Mouse (Mus musculus): ENCODE results near the gene Phactr2. TPM values are rescaled to one million over a fixed set of nuclear protein-coding genes. Genes with fewer than 3 reads are reported as not detected.
A peak's percentile ranks its signal among the peaks of the same experiment; 100 is the strongest.
"Not testable (repeated sequence)": the region's sequence is repeated elsewhere in the genome, so short reads cannot be mapped to it uniquely, and the experiment has no call there.

Phactr2 gene
- polyA plus RNA-seq, 1 experiment from 2014 or later, result 50.1 TPM

GRCm38 (mm10) chr10:13479341-13479740 is 5.1 kb upstream of the Phactr2 start:
- no peak for ATAC-seq (ENCODE audit: extremely low read depth, insufficient number of reproducible peaks, low FRiP score, low TSS enrichment)
- peaks cover 21% of the 10 kb centered on the region for H3K27me3 ChIP-seq (replicated peaks)

GRCm38 (mm10) chr10:13475121-13475520 is 909 bp upstream of the Phactr2 start:
- WGBS, result 28% methylated on average over 7 of the region's 7 CpGs
- H3K9ac ChIP-seq, result no peak overlapping the region
- peaks cover 42% of the 10 kb centered on the region for H3K27me3 ChIP-seq (replicated peaks)
- H3K4me3 ChIP-seq, result no peak overlapping the region; the same call in 1 of the 2 replicates
- ATAC-seq (ENCODE audit: extremely low read depth, insufficient number of reproducible peaks, low FRiP score, low TSS enrichment), result no peak
- no peak overlapping the region for H3K27ac ChIP-seq (replicated peaks)
- H3K4me1 ChIP-seq, result peaks cover 10% of the 10 kb centered on the region
- H3K4me2 ChIP-seq, result peak overlapping the region; percentile 98
- no peaks in the 10 kb centered on the region for H3K9me3 ChIP-seq
- H3K36me3 ChIP-seq, result no peaks in the 10 kb centered on the region

More at GRCm38 (mm10) chr10:13479341-13479740, 5.1 kb upstream of the Phactr2 start:
- Histone ChIP-seq H3K9me3 (no peaks in the 10 kb centered on the region), H3K4me2 (no peak overlapping the region), H3K27ac (replicated peaks) (no peak overlapping the region), H3K36me3 (no peaks in the 10 kb centered on the region), H3K4me3 (no peak overlapping the region), H3K9ac (no peak overlapping the region), H3K4me1 (peaks cover 10% of the 10 kb centered on the region)
- WGBS, result 72% methylated on average over 6 of the region's 6 CpGs

DNA sequence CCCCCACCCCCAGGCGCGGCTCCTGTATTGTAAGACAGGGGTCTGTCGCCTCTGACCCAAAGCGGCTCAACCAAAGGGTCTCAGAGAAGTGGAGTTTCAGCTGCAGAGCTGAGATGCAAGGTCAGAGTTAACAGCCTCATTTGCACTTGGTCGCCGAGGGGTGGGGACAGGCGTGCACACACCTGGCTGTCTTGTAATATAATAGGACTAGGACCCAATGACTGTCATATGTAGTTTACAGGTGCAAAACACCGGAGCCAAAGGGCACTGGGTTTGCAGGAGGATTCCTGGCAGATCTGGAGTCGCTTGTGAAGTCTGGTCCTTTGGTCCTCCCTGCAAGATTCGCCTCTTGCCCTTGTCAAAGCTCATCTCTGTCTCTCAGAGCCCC is 350 bp upstream of the Phactr2 start:
- ATAC-seq (ENCODE audit: extremely low read depth, insufficient number of reproducible peaks, low FRiP score, low TSS enrichment), result no peak
- Histone ChIP-seq H3K4me1 (peaks cover 10% of the 10 kb centered on the region), H3K9me3 (no peaks in the 10 kb centered on the region), H3K36me3 (no peaks in the 10 kb centered on the region), H3K4me3 (peak overlapping the region; percentile 83), H3K4me2 (peak overlapping the region; percentile 98), H3K27ac (replicated peaks) (no peak overlapping the region), H3K9ac (peak overlapping the region; percentile 90), H3K27me3 (replicated peaks) (peaks cover 42% of the 10 kb centered on the region)
- WGBS, result 4% methylated on average over 10 of the region's 10 CpGs

GRCm38 (mm10) chr10:13473287-13473832 is 852 bp downstream of the Phactr2 start:
- Histone ChIP-seq H3K4me1 (peaks cover 17% of the 10 kb centered on the region), H3K4me2 (peak overlapping the region; percentile 98), H3K27ac (replicated peaks) (no peak overlapping the region), H3K9me3 (no peaks in the 10 kb centered on the region), H3K4me3 (peak overlapping the region; percentile 83), H3K27me3 (replicated peaks) (peaks cover 42% of the 10 kb centered on the region), H3K9ac (peak overlapping the region; percentile 90), H3K36me3 (no peaks in the 10 kb centered on the region)
- 15% methylated on average over 17 of the region's 17 CpGs for WGBS
- ATAC-seq (ENCODE audit: extremely low read depth, insufficient number of reproducible peaks, low FRiP score, low TSS enrichment), result no peak

DNA sequence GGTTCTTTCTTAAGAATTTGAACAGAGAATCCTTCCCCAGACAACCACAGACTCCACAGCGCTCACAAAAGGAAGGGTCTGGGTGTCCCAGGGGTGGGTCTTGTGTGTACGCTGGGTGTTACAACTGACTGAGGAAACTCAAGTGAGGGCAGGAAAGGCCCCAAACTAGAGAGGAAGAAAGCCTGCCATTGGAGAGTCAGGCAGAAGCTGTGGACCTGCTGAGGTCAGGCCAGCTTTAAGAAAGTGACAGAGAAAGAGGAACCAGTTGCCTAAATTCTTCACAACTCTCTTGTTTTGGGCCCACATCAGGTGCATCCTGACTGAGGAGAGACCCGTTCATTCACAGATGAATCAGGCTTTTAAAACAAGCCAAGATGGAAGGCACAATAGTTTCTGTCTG is 4.0 kb downstream of the Phactr2 start:
- Histone ChIP-seq H3K36me3 (no peaks in the 10 kb centered on the region), H3K9me3 (no peaks in the 10 kb centered on the region), H3K27ac (replicated peaks) (no peak overlapping the region), H3K27me3 (replicated peaks) (peaks cover 30% of the 10 kb centered on the region), H3K4me1 (peaks cover 25% of the 10 kb centered on the region), H3K4me2 (no peak overlapping the region), H3K4me3 (no peak overlapping the region), H3K9ac (no peak overlapping the region)
- no peak for ATAC-seq (ENCODE audit: extremely low read depth, insufficient number of reproducible peaks, low FRiP score, low TSS enrichment)
- WGBS, result 79% methylated on average over 3 of the region's 3 CpGs

DNA sequence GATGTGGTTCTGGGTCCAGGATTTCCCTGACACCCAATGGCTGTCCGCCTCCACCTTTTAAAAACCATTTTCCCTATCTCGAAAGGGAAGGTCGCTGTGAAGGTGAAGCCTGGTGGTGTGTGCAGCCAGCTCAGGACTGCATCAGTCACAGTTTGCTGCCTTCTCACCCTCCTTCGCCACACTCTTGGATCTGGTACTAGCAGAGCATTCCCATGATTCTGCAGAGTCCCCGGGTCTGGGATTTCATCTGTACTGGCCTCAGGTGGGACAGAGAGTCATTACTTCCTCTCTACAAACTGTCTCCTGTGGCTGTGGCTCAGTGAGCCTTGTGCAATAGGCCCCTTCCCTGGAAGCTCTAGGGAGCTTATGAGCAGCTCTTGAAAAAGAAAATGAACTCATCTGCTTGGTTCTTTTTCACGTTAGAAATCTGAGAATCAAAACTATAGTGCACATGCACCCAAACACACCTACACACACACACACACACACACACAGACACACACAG is 6.1 kb downstream of the Phactr2 start:
- not testable (repeated sequence) for H3K9me3 ChIP-seq; H3K36me3 ChIP-seq; ATAC-seq (ENCODE audit: extremely low read depth, insufficient number of reproducible peaks, low FRiP score, low TSS enrichment); H3K9ac ChIP-seq; H3K4me3 ChIP-seq; H3K27ac ChIP-seq (replicated peaks); H3K4me2 ChIP-seq
- 61% methylated on average over 6 of the region's 6 CpGs for WGBS
- peaks cover 13% of the 10 kb centered on the region for H3K27me3 ChIP-seq (replicated peaks)
- H3K4me1 ChIP-seq, result peaks cover 17% of the 10 kb centered on the region; the same call in 1 of the 2 replicates

DNA sequence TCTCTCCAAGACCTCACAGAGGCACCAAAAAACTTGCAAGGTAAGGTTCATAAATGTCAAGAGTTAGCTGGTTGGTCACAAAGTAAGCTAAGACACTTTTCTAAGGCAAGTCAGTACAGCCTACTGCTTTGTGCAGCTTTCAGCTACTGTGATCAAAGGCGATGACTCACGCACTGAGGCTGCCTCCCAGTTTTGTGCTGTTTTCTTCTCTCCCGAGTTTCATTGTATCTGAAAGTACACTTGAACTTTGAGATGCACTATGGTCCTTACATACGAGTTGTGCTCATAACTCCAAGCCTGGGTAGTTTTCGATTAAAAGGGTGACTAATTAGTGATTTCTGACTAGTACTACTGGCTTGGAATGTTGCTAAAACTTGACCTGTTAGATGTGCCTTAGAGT is 7.3 kb downstream of the Phactr2 start:
- Histone ChIP-seq H3K4me2 (no peak overlapping the region), H3K27ac (replicated peaks) (no peak overlapping the region), H3K27me3 (replicated peaks) (peaks cover 3% of the 10 kb centered on the region), H3K4me3 (no peak overlapping the region), H3K36me3 (no peaks in the 10 kb centered on the region), H3K4me1 (peaks cover 17% of the 10 kb centered on the region; the same call in 1 of the 2 replicates), H3K9ac (no peak overlapping the region), H3K9me3 (no peaks in the 10 kb centered on the region)
- no peak for ATAC-seq (ENCODE audit: extremely low read depth, insufficient number of reproducible peaks, low FRiP score, low TSS enrichment)
- 60% methylated on average over 5 of the region's 5 CpGs for WGBS

GRCm38 (mm10) chr10:13464295-13464694 is 9.9 kb downstream of the Phactr2 start:
- H3K4me3 ChIP-seq; H3K27ac ChIP-seq (replicated peaks); H3K9ac ChIP-seq; ATAC-seq (ENCODE audit: extremely low read depth, insufficient number of reproducible peaks, low FRiP score, low TSS enrichment); H3K9me3 ChIP-seq; H3K4me2 ChIP-seq; H3K27me3 ChIP-seq (replicated peaks); H3K36me3 ChIP-seq: not testable (repeated sequence)
- H3K4me1 ChIP-seq, result peaks cover 16% of the 10 kb centered on the region; the same call in 1 of the 2 replicates
- WGBS, result 80% methylated on average over 3 of the region's 3 CpGs

DNA sequence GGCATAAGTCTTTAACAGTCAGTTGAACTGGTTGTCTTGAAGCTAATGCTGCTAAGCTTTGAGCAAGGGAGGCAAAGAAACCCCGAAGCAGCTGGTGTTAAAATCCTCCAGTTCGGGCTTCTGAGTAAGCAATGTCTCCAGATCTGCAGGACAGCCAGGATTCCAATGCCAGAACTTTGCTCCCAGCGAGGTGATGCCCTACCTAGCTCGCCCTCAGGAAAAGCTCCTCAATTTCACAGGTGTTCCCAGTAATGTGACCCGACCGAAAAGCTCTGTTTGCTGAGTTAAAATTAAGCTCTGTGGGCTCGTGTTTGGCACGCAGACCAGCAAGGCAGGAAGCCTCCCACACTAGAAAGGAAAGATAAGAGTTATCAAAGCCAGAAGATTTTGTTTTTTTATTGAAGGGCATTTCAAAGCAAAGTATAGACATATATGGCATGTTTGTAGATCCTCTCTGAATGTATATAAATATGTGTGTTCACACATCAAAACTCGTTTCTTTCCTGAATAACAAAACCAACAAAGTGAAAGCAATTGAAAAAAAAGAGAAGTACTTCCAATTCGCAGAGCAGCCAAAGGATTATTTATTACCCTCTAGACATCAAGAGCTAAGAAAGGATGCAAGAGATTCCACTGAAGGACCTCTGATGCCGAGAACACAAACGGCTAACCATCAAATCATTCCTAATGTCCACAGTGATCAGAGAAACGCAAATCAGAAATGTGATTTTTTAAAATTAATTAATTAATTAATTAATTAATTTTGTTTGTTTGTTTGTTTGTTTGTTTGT is 20.8 kb downstream of the Phactr2 start:
- Histone ChIP-seq H3K4me3 (no peak overlapping the region), H3K36me3 (no peaks in the 10 kb centered on the region), H3K9me3 (peaks cover 6% of the 10 kb centered on the region; the same call in 1 of the 2 replicates), H3K27ac (replicated peaks) (no peak overlapping the region), H3K4me2 (peak overlapping the region; percentile 6), H3K4me1 (peaks cover 16% of the 10 kb centered on the region), H3K27me3 (replicated peaks) (no peaks in the 10 kb centered on the region), H3K9ac (no peak overlapping the region)
- 59% methylated on average over 13 of the region's 13 CpGs for WGBS
- ATAC-seq (ENCODE audit: extremely low read depth, insufficient number of reproducible peaks, low FRiP score, low TSS enrichment), result no peak

DNA sequence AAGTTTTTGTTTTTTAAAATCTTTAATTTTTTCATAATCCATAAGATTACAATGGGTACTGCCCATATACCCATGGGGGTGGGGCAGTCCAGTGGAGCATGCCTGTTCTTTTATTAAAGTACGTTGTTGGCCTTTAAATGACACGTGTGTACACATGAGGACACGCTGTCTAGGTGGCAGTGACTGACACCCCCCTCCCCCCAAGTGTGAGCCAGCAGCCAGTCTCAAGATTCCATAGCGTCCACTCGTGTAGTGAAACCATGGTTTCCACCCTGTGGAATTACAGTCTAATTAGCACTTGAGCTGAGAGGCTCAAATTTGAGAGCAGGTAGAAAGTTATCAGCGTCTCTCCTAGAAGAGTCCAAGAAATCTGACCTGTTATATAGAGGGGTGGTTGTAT is 22.6 kb downstream of the Phactr2 start:
- ATAC-seq (ENCODE audit: extremely low read depth, insufficient number of reproducible peaks, low FRiP score, low TSS enrichment), result no peak

GRCm38 (mm10) chr10:13448283-13449045 is 25.7 kb downstream of the Phactr2 start:
- Histone ChIP-seq H3K9me3 (no peaks in the 10 kb centered on the region), H3K4me2 (no peak overlapping the region), H3K9ac (no peak overlapping the region), H3K36me3 (no peaks in the 10 kb centered on the region), H3K4me3 (no peak overlapping the region), H3K27ac (replicated peaks) (no peak overlapping the region; the same call in 1 of the 2 replicates), H3K4me1 (peaks cover 35% of the 10 kb centered on the region), H3K27me3 (replicated peaks) (no peaks in the 10 kb centered on the region)
- ATAC-seq (ENCODE audit: extremely low read depth, insufficient number of reproducible peaks, low FRiP score, low TSS enrichment), result no peak
- WGBS, result 72% methylated on average over 7 of the region's 7 CpGs

More for the DNA sequence above, 22.6 kb downstream of the Phactr2 start:
- 77% methylated on average over 6 of the region's 6 CpGs for WGBS
- H3K9ac ChIP-seq, result no peak overlapping the region
- H3K27me3 ChIP-seq (replicated peaks), result no peaks in the 10 kb centered on the region
- no peak overlapping the region for H3K4me2 ChIP-seq
- H3K36me3 ChIP-seq, result no peaks in the 10 kb centered on the region
- no peak overlapping the region for H3K4me3 ChIP-seq
- peaks cover 29% of the 10 kb centered on the region for H3K4me1 ChIP-seq
- no peak overlapping the region for H3K27ac ChIP-seq (replicated peaks)
- peaks cover 6% of the 10 kb centered on the region; the same call in 1 of the 2 replicates for H3K9me3 ChIP-seq

Measured in heart, embryonic 13.5 days (tissue).